Mouse (Mus musculus) kidney, embryonic 14.5 days (tissue): Measurements from ENCODE around the gene Pkmyt1. TPM values are rescaled to one million over a fixed set of nuclear protein-coding genes. Genes with fewer than 3 reads are reported as not detected.
A peak's percentile ranks its signal among the peaks of the same experiment; 100 is the strongest.

Source experiments
- ATAC-seq: fragments of 200-750 bp; cut with Nextera tagmentation; 2 replicates; pipeline ENCODE4 v1.8.0; 2017; ENCODE audit warnings: moderate number of reproducible peaks, mild to moderate bottlenecking, moderate TSS enrichment, moderate library complexity; ENCODE audit not compliant: low FRiP score, low TSS enrichment
- H3K27ac ChIP-seq: fragments of 300-500 bp; sonication (generic); 2 replicates; pipeline ENCODE4 v1.5.1; 2014; ENCODE audit warnings: low read depth, mild to moderate bottlenecking, low read length, moderate library complexity, mixed read lengths
- H3K27me3 ChIP-seq: fragments of 300-500 bp; sonication (generic); 2 replicates; pipeline ENCODE4 v1.6.1; 2014; ENCODE audit warnings: mild to moderate bottlenecking, low read length; ENCODE audit not compliant: control insufficient read depth, insufficient read depth
- H3K36me3 ChIP-seq: fragments of 300-500 bp; sonication (generic); 2 replicates; pipeline ENCODE4 v1.6.1; 2014; ENCODE audit warnings: low read length, mixed read lengths; ENCODE audit not compliant: control insufficient read depth, insufficient read depth
- H3K4me1 ChIP-seq: fragments of 300-500 bp; sonication (generic); 2 replicates; pipeline ENCODE4 v1.6.1; 2014; ENCODE audit warnings: low read length, mixed read lengths; ENCODE audit not compliant: control insufficient read depth, insufficient read depth
- H3K4me2 ChIP-seq: fragments of 300-500 bp; sonication (generic); replicated peaks from 2 replicates; pipeline ENCODE4 v1.6.1; 2014; ENCODE audit warnings: low read depth, mild to moderate bottlenecking, low read length
- H3K4me3 ChIP-seq: fragments of 300-500 bp; sonication (generic); 2 replicates; pipeline ENCODE4 v1.5.1; 2014; ENCODE audit warnings: mild to moderate bottlenecking, low read length
- H3K9ac ChIP-seq: fragments of 300-500 bp; sonication (generic); 2 replicates; pipeline ENCODE4 v1.6.1; 2014; ENCODE audit warnings: low read depth, mild to moderate bottlenecking, low read length, moderate library complexity
- H3K9me3 ChIP-seq: fragments of 300-500 bp; sonication (generic); 2 replicates; pipeline ENCODE4 v1.6.1; 2016; ENCODE audit warnings: low read length; ENCODE audit not compliant: control insufficient read depth
- WGBS: fragments of 180-500 bp; shearing (Covaris S2); extraction: QIAGEN DNeasy Blood & Tissue Kit; methylation state at CpG from one replicate; pipeline ENCODE4 v1.1.7; 2014; 5-methylcytosine and 5-hydroxymethylcytosine counted together
- polyA plus RNA-seq: library from polyadenylated mRNA; unstranded; fragments of >200 nt; fragmentation: Nextera tagmentation; extraction: Ambion mirVana; gene quantifications from 2 replicates; pipeline ENCODE4 v1.2.1, GENCODE M21; 2014

The Pkmyt1 gene
- polyA plus RNA-seq = 41.6 and 56.4 TPM in 2 replicates

GRCm38 (mm10) chr17:23725999-23726757 lies at the start of gene Pkmyt1:
TSS of gene Pkmyt1 (plus strand) at chr17:23726336.
- Histone ChIP-seq H3K9ac (peak within 1 kb of the TSS; percentile 82), H3K27me3 (no peaks in the 10 kb centered on the region), H3K36me3 (no peaks in the 10 kb centered on the region), H3K4me1 (0 out of 2 replicates have a peak, but pooled peaks cover 5% of the 10 kb centered on the region), H3K4me3 (peak within 1 kb of the TSS; percentile 90), H3K27ac (peak within 1 kb of the TSS; percentile 91), H3K9me3 (no peaks in the 10 kb centered on the region), H3K4me2 (peak within 1 kb of the TSS; percentile 63)
- WGBS = under 1% methylated on average over 68 of the region's 73 CpGs
- ATAC-seq = peak; percentile 92

GRCm38 (mm10) chr17:23676473-23677031 lies 49.6 kb upstream of the Pkmyt1 start:
- Histone ChIP-seq H3K9ac (peak overlapping the region; percentile 58), H3K27me3 (peaks cover 22% of the 10 kb centered on the region), H3K36me3 (no peaks in the 10 kb centered on the region), H3K4me1 (peaks cover 41% of the 10 kb centered on the region; the same call in 1 of the 2 replicates), H3K27ac (peak overlapping the region; percentile 30; the same call in 1 of the 2 replicates), H3K9me3 (no peaks in the 10 kb centered on the region), H3K4me3 (peak overlapping the region; percentile 58), H3K4me2 (peak overlapping the region; percentile 97)
- ATAC-seq = peak; percentile 5; the same call in 1 of the 2 replicates
- WGBS = 2% methylated on average over 37 of the region's 37 CpGs

GRCm38 (mm10) chr17:23677236-23677679 lies 48.9 kb upstream of the Pkmyt1 start, which contains the start of gene Tnfrsf12a:
TSS of gene Tnfrsf12a (minus strand) at chr17:23677468.
- WGBS = under 1% methylated on average over 34 of the region's 34 CpGs
- ATAC-seq = peak; percentile 37; the same call in 1 of the 2 replicates
- H3K27me3 ChIP-seq = peaks cover 27% of the 10 kb centered on the region

GRCm38 (mm10) chr17:23679127-23679835 lies 46.9 kb upstream of the Pkmyt1 start, which contains the start of gene Cldn6:
TSS of gene Cldn6 (plus strand) at chr17:23679249.
- WGBS = 4% methylated on average over 38 of the region's 38 CpGs
- H3K36me3 ChIP-seq = no peaks in the 10 kb centered on the region
- peaks cover 49% of the 10 kb centered on the region; the same call in 1 of the 2 replicates for H3K4me1 ChIP-seq
- peak within 1 kb of the TSS; percentile 56 for H3K4me2 ChIP-seq
- peak within 1 kb of the TSS; percentile 47; the same call in 1 of the 2 replicates for H3K27ac ChIP-seq
- peak within 1 kb of the TSS; percentile 57 for H3K9ac ChIP-seq
- no peak for ATAC-seq
- peaks cover 27% of the 10 kb centered on the region for H3K27me3 ChIP-seq
- no peaks in the 10 kb centered on the region for H3K9me3 ChIP-seq
- peak within 1 kb of the TSS; percentile 41 for H3K4me3 ChIP-seq

More at GRCm38 (mm10) chr17:23677236-23677679, 48.9 kb upstream of the Pkmyt1 start, which contains the start of gene Tnfrsf12a:
- Histone ChIP-seq H3K4me1 (peaks cover 45% of the 10 kb centered on the region; the same call in 1 of the 2 replicates), H3K4me2 (peak within 1 kb of the TSS; percentile 97), H3K27ac (peak within 1 kb of the TSS; percentile 30; the same call in 1 of the 2 replicates), H3K9me3 (no peaks in the 10 kb centered on the region), H3K36me3 (no peaks in the 10 kb centered on the region), H3K9ac (peak within 1 kb of the TSS; percentile 58), H3K4me3 (peak within 1 kb of the TSS; percentile 58)

- H3K9me3 ChIP-seq = no peaks in the 10 kb centered on the region
- H3K4me1 ChIP-seq = peaks cover 44% of the 10 kb centered on the region; the same call in 1 of the 2 replicates
- peak overlapping the region; percentile 56 for H3K4me2 ChIP-seq
- ATAC-seq = no peak
- WGBS = 66% methylated on average over 9 of the region's 9 CpGs
- H3K36me3 ChIP-seq = no peaks in the 10 kb centered on the region
- H3K4me3 ChIP-seq = peak overlapping the region; percentile 41
- no peak overlapping the region for H3K27ac ChIP-seq
- H3K27me3 ChIP-seq = peaks cover 27% of the 10 kb centered on the region
- peak overlapping the region; percentile 57; the same call in 1 of the 2 replicates for H3K9ac ChIP-seq
These were observed 45.8 kb upstream of the Pkmyt1 start for GRCm38 (mm10) chr17:23680336-23680735.

- H3K4me2 ChIP-seq = peak overlapping the region; percentile 56
- 58% methylated on average over 10 of the region's 10 CpGs for WGBS
- peak overlapping the region; percentile 41; the same call in 1 of the 2 replicates for H3K4me3 ChIP-seq
- no peak overlapping the region for H3K27ac ChIP-seq
- no peak for ATAC-seq
- no peak overlapping the region for H3K9ac ChIP-seq
- no peaks in the 10 kb centered on the region for H3K9me3 ChIP-seq
- peaks cover 36% of the 10 kb centered on the region; the same call in 1 of the 2 replicates for H3K4me1 ChIP-seq
- H3K36me3 ChIP-seq = no peaks in the 10 kb centered on the region
- H3K27me3 ChIP-seq = peaks cover 27% of the 10 kb centered on the region
These were observed 45.0 kb upstream of the Pkmyt1 start for GRCm38 (mm10) chr17:23681086-23681485.

GRCm38 (mm10) chr17:23682092-23682491 lies 44.0 kb upstream of the Pkmyt1 start:
- Histone ChIP-seq H3K9me3 (no peaks in the 10 kb centered on the region), H3K27me3 (peaks cover 27% of the 10 kb centered on the region), H3K4me3 (peak overlapping the region; percentile 31), H3K27ac (no peak overlapping the region), H3K36me3 (no peaks in the 10 kb centered on the region), H3K4me1 (peaks cover 30% of the 10 kb centered on the region; the same call in 1 of the 2 replicates), H3K4me2 (peak overlapping the region; percentile 56), H3K9ac (0 out of 2 replicates have a peak overlapping the region, but pooled peaks have one; percentile 18)
- WGBS = 23% methylated on average over 4 of the region's 4 CpGs
- no peak for ATAC-seq

- peak overlapping the region; percentile 64 for H3K9ac ChIP-seq
- peaks cover 28% of the 10 kb centered on the region; the same call in 1 of the 2 replicates for H3K4me1 ChIP-seq
These were observed 43.6 kb upstream of the Pkmyt1 start for GRCm38 (mm10) chr17:23682530-23682929.

More at GRCm38 (mm10) chr17:23682530-23682929, 43.6 kb upstream of the Pkmyt1 start:
- Histone ChIP-seq H3K36me3 (no peaks in the 10 kb centered on the region), H3K27me3 (peaks cover 27% of the 10 kb centered on the region), H3K9me3 (no peaks in the 10 kb centered on the region), H3K27ac (no peak overlapping the region), H3K4me2 (peak overlapping the region; percentile 56), H3K4me3 (peak overlapping the region; percentile 31)
- 47% methylated on average over 3 of the region's 3 CpGs for WGBS
- ATAC-seq = no peak
